Mouse (Mus musculus) G1E (cell line): ENCODE data around the gene Fkbp8. TPM values are rescaled to one million over a fixed set of nuclear protein-coding genes. Genes with fewer than 3 reads are reported as not detected.

Experiments
- ATAC-seq: 2 replicates; pipeline ENCODE4 v1.8.0; 2016; ENCODE audit warnings: mild to moderate bottlenecking; ENCODE audit not compliant: insufficient number of reproducible peaks, poor library complexity, low FRiP score, severe bottlenecking; ENCODE audit errors: extremely low read depth
- DNase-seq: peaks from one replicate; pipeline ENCODE4 v3.0.0; 2012; ENCODE audit warnings: low spot score
- H3K27me3 ChIP-seq: 2 replicates; pipeline ENCODE4 v1.6.1; 2012; ENCODE audit warnings: mild to moderate bottlenecking, low read length, inconsistent platforms; ENCODE audit not compliant: insufficient read depth
- H3K36me3 ChIP-seq: replicated peaks from 2 replicates; pipeline ENCODE3; 2012; ENCODE audit warnings: mild to moderate bottlenecking, inconsistent platforms
- H3K4me1 ChIP-seq: 2 replicates; pipeline ENCODE4 v1.6.1; 2012; ENCODE audit warnings: low read depth, low read length, inconsistent platforms, mixed read lengths; ENCODE audit not compliant: insufficient read depth
- H3K4me3 ChIP-seq: 2 replicates; pipeline ENCODE4 v1.5.1; 2012; ENCODE audit warnings: low read depth, mild to moderate bottlenecking, inconsistent platforms, low read length, moderate library complexity, mixed read lengths
- H3K9me3 ChIP-seq: replicated peaks from 2 replicates; pipeline ENCODE4 v1.6.1; 2012; ENCODE audit warnings: inconsistent platforms
- CTCF ChIP-seq: IDR thresholded peaks from 2 replicates; pipeline ENCODE4 v1.5.1; 2012; ENCODE audit warnings: low read depth, low read length, inconsistent platforms, mixed read lengths
- GATA1 ChIP-seq: IDR thresholded peaks from 2 replicates; pipeline ENCODE4 v1.6.1; 2012; ENCODE audit warnings: borderline replicate concordance, low read length, inconsistent platforms, mixed read lengths
- GATA2 ChIP-seq: IDR thresholded peaks from 2 replicates; pipeline ENCODE4 v1.6.1; 2012; ENCODE audit warnings: low read depth, low read length, inconsistent platforms, borderline replicate concordance
- POLR2AphosphoS5 ChIP-seq: IDR thresholded peaks from 2 replicates; pipeline ENCODE4 v1.6.1; 2012; ENCODE audit warnings: low read depth, low read length, inconsistent platforms; ENCODE audit not compliant: insufficient replicate concordance
- TAL1 ChIP-seq: conservative IDR thresholded peaks from 2 replicates; pipeline ENCODE4 v1.6.1; 2012; ENCODE audit warnings: low read depth, low read length, inconsistent platforms, mixed read lengths
- polyA plus RNA-seq: library from polyadenylated mRNA; stranded (reverse); fragments of >175 nt; gene quantifications from 2 replicates; pipeline ENCODE4 v1.2.3, GENCODE M21; 2012
- total RNA-seq, 2 experiments: library from RNA; stranded (forward) in 1 of 2; stranded (reverse) in 1 of 2; fragments of 200-1000 nt in 1 of 2; fragments of >200 nt in 1 of 2; fragmentation: Nextera tagmentation in 1 of 2; gene quantifications; 2 replicates each; pipeline ENCODE4 v1.2.3; 2014 to 2017

Gene Fkbp8
- total and polyA plus RNA-seq, 3 experiments, result 206 to 939 (median 232) TPM

- H3K27me3 ChIP-seq, result peaks cover 98% of the 10 kb centered on the region
- no peaks in the 10 kb centered on the region for H3K9me3 ChIP-seq
- H3K4me1 ChIP-seq, result peaks cover 27% of the 10 kb centered on the region
- no peaks in the 10 kb centered on the region for H3K36me3 ChIP-seq
- TF ChIP-seq GATA2 (no peak), TAL1 (no peak), POLR2AphosphoS5 (no peak), GATA1 (no peak), CTCF (no peak)
- DNase-seq, result no peak
- H3K4me3 ChIP-seq, result no peak overlapping the region; the same call in 1 of the 2 replicates
- ATAC-seq, result no peak
Observed at GRCm38 (mm10) chr8:70493692-70494415, 33.7 kb upstream of the Fkbp8 start.

- peaks cover 98% of the 10 kb centered on the region for H3K27me3 ChIP-seq
- ATAC-seq, result no peak
- no peak for DNase-seq
- H3K9me3 ChIP-seq, result no peaks in the 10 kb centered on the region
- H3K36me3 ChIP-seq, result no peaks in the 10 kb centered on the region
- H3K4me3 ChIP-seq, result no peak overlapping the region
- H3K4me1 ChIP-seq, result peaks cover 27% of the 10 kb centered on the region
- no peak for TF ChIP-seq TAL1
- TF ChIP-seq GATA1, result no peak
- TF ChIP-seq CTCF, result no peak
- TF ChIP-seq GATA2, result no peak
- TF ChIP-seq POLR2AphosphoS5, result no peak
Observed at GRCm38 (mm10) chr8:70494416-70494945, 33.0 kb upstream of the Fkbp8 start.

GRCm38 (mm10) chr8:70495001-70495770, 32.3 kb upstream of the Fkbp8 start:
- Histone ChIP-seq H3K36me3 (no peaks in the 10 kb centered on the region), H3K4me1 (peaks cover 30% of the 10 kb centered on the region), H3K9me3 (no peaks in the 10 kb centered on the region), H3K27me3 (peaks cover 97% of the 10 kb centered on the region), H3K4me3 (no peak overlapping the region)
- no peak for ATAC-seq
- no peak for DNase-seq
- TF ChIP-seq GATA2, result no peak
- TF ChIP-seq POLR2AphosphoS5, result no peak
- no peak for TF ChIP-seq CTCF
- TF ChIP-seq TAL1, result no peak
- TF ChIP-seq GATA1, result no peak

DNA sequence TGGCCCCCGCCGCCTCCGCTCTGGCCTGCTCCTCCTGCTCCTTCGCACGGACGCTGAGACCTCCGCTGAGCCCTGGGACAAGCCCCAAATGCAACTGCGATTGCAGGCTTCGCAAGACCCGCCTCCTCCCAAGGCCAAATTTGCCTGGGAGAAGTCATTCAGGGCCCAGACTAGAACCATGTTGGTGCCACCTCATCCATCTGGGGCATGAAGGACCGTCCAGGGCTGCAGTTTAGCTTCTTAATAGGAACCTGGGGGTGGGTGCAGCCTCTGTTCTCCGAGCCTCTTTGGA, 31.8 kb upstream of the Fkbp8 start:
- Histone ChIP-seq H3K36me3 (no peaks in the 10 kb centered on the region), H3K4me3 (no peak overlapping the region), H3K9me3 (no peaks in the 10 kb centered on the region), H3K27me3 (peaks cover 91% of the 10 kb centered on the region), H3K4me1 (peaks cover 35% of the 10 kb centered on the region)
- no peak for TF ChIP-seq TAL1
- no peak for TF ChIP-seq GATA1
- TF ChIP-seq POLR2AphosphoS5, result no peak
- TF ChIP-seq GATA2, result no peak
- TF ChIP-seq CTCF, result no peak
- ATAC-seq, result no peak
- DNase-seq, result no peak

DNA sequence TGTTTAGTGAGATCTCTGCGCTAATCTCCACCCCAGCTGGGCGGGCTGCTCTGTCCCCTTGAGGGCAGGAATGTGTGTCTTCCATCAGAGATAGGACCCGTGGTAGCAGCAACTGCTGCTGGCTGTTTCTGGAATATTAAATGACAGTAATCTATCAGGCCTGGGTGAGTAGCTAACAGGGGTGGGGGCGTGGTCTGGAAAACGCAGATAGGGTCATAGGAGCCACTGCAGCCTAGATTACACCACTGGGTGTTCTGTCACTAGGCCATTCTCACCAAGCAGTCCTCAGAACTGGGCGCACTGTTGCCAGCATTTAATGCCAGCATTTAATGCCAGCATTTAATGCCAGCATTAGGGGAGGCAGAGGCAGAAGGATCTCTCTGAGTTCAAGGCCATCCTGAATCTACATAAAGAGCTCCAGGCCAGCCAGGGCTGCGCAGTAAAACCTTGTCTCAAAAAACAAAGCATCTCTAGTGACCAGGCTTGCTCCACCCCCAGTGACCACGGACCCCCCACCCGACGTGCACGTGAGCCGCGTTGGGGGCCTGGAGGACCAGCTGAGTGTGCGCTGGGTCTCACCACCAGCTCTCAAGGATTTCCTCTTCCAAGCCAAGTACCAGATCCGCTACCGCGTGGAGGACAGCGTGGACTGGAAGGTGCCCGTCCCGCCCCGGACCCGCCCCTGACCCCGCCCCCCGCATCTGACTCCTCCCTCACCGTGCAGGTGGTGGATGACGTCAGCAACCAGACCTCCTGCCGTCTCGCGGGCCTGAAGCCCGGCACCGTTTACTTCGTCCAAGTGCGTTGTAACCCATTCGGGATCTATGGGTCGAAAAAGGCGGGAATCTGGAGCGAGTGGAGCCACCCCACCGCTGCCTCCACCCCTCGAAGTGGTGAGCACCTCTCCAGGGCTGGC, 26.9 kb upstream of the Fkbp8 start:
- peaks cover 55% of the 10 kb centered on the region for H3K4me1 ChIP-seq
- DNase-seq, result no peak

DNA sequence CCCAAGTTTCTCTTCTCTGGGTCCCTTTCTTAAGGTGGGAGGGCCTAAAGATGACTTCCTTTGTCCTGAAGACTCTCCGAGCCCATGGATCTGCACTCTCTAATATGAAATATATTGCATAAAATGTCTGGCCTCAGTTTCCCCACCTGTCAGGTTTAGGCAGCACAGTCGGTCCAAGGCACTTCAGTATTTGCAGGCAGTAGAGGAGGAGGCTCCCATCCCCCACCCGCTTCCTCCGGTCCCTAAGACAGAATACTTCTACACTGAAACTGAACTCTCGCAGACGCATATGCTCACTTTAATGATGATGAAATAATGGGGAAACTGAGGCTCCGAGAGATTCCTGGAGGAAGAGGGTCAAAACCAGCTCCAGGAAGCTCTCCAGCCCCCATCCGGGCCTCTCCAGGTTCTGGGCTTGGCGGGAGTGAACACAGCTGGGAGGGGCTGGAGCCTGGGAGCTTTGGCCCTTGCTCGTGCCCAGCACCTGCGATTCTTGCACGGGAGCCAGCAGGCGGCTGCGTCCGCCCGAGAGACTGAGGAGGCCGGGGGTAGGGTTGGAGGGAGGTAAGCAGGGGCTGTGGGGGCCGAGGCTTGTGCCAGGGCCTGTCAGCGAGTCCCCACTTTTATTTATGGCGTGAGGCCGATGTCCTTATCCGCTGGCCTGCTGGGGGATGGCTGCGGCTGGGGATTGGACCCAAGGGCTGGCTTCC, 25.5 kb upstream of the Fkbp8 start:
- peaks cover 64% of the 10 kb centered on the region for H3K4me1 ChIP-seq
- no peak for TF ChIP-seq POLR2AphosphoS5
- TF ChIP-seq GATA1, result no peak
- no peak for TF ChIP-seq TAL1
- TF ChIP-seq GATA2, result no peak
- no peak for TF ChIP-seq CTCF
- H3K9me3 ChIP-seq, result no peaks in the 10 kb centered on the region
- DNase-seq, result no peak
- peaks cover 39% of the 10 kb centered on the region for H3K36me3 ChIP-seq
- H3K27me3 ChIP-seq, result peaks cover 33% of the 10 kb centered on the region
- ATAC-seq, result no peak
- no peak overlapping the region for H3K4me3 ChIP-seq

More for the DNA sequence above, 26.9 kb upstream of the Fkbp8 start:
- Histone ChIP-seq H3K9me3 (no peaks in the 10 kb centered on the region), H3K36me3 (peaks cover 34% of the 10 kb centered on the region), H3K4me3 (no peak overlapping the region; the same call in 1 of the 2 replicates), H3K27me3 (peaks cover 46% of the 10 kb centered on the region)
- ATAC-seq, result no peak
- TF ChIP-seq CTCF (no peak), GATA1 (no peak), POLR2AphosphoS5 (no peak)
